Mouse (Mus musculus) splenic B cell, adult 2 months (primary cell): Measurements from ENCODE around the gene Ngly1.

Experiments
- DNase-seq: peaks from one replicate; pipeline ENCODE4 v3.0.0-alpha.2; 2011; ENCODE audit warnings: low read depth, low spot score
- H3K27me3 ChIP-seq: 2 replicates; pipeline ENCODE4 v1.6.1; 2012; ENCODE audit warnings: mild to moderate bottlenecking, low read length, moderate library complexity, mixed read lengths; ENCODE audit not compliant: control insufficient read depth, poor library complexity, insufficient read depth, severe bottlenecking
- H3K36me3 ChIP-seq: 2 replicates; pipeline ENCODE4 v1.6.1; 2012; ENCODE audit warnings: mild to moderate bottlenecking, low read length, moderate library complexity, mixed read lengths; ENCODE audit not compliant: control insufficient read depth, poor library complexity, insufficient read depth, severe bottlenecking

Ngly1 gene

DNA sequence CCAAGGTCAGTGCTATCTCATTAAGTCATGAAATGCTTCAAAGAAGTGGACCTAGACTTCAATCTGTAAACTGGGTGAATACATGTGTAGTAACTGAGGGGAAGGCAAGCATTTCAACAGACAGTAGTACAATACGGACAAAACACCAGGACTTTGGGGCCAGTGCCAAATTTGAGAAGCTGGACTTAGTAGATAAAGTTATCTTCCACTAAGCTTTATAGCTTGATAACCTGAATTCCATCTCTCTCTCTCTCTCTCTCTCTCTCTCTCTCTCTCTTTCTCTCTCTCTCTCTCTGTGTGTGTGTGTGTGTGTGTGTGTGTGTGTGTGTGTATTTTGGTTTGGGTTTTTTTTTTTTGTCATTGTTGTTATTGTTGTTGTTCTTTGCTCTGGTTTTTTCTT, 4.0 kb upstream of the Ngly1 start:
- H3K36me3 ChIP-seq, result no peaks in the 10 kb centered on the region
- no peak for DNase-seq
- no peaks in the 10 kb centered on the region for H3K27me3 ChIP-seq

DNA sequence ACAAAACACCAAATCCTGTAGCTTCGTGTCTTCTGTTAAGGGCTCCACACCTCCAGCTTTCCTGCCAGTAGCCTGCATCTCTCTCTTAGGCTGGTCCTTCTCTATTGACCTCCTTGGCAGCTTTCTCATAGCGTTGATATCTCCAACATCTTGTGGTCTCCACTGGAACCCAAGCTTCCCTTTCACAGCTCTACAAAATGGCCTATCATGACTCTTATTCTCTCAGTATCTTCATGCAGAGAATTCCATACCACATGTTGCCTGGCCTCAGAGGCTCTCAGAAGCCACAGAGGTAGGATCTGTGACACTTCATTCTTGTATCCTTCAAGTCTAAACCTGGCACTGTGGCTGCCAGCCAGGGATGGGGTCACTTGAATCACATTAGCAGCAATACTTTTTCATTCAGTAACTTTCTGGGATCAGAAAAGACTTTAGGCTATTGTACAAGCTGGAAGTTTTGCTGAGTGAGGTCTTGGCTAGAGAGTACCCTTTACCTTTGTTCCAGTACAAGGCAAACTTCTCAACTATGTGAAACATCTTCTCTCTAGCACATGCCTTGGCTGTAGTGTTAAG, 2.7 kb upstream of the Ngly1 start:
- no peaks in the 10 kb centered on the region for H3K27me3 ChIP-seq
- no peak for DNase-seq
- no peaks in the 10 kb centered on the region for H3K36me3 ChIP-seq

DNA sequence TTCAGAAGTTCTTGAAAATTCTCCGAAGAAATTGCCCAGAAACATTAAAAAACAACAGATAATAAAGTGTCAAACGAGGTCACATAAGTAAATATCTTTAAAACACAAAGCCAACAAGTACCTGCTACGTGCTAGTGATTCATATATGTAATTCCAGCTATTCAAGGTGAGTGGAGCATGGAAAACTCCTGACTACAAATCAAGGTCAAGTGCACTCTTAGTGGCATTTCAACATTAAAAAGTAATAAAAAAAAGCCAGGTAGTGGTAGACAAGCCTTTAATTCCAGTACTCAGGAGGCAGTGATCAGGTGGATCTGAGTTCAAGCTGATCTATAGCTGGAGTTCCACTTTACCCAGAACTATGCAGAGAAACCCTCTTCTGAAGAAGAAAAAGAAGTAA, 945 bp upstream of the Ngly1 start:
- Histone ChIP-seq H3K36me3 (no peaks in the 10 kb centered on the region), H3K27me3 (no peaks in the 10 kb centered on the region)
- no peak for DNase-seq

DNA sequence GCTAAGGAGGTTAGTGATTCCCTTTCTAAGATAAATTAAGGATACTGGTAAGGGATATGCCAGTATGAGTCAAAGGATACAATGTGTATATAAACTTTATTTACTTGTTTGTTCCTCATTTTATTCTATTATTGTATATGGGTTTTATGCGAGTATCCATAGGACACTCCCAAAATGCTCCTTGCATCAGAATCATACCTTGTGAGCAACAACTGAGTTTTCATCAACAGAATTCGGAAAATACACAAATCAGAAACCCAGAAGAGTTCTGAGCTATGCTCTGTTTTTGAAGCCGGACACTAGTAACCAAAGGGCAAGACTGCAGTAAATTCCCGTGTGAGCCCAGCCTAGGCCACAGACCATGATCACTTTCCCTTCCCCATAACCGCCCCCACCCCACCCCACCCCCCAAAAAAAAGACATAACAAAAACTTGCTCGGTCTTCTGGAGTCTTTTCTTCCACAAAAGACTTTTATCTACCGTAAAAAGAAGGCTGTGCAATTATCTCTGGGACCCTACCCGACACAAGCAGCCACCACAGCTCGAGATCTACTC, 400 bp upstream of the Ngly1 start:
- DNase-seq, result no peak
- H3K36me3 ChIP-seq, result no peaks in the 10 kb centered on the region
- no peaks in the 10 kb centered on the region for H3K27me3 ChIP-seq

DNA sequence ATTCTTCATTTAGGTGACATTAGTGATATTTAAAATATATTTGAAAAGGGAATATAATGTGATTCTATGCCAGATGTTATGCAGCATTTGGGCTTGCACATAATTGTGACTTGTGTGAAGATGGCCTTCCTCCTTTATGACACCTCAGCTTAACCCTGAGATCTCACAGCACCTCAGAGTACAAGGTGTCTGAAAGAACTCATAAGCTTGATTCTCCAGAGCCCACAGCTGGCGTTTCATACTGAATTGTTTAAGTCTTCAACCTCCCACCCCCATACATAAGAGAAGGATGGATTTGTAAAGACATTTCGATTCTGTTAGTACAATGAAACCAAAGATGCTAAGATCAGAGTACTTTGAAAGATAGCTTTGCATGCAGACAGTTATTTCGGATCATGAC, 1.0 kb downstream of the Ngly1 start:
- no peak for DNase-seq
- Histone ChIP-seq H3K27me3 (no peaks in the 10 kb centered on the region), H3K36me3 (no peaks in the 10 kb centered on the region)

DNA sequence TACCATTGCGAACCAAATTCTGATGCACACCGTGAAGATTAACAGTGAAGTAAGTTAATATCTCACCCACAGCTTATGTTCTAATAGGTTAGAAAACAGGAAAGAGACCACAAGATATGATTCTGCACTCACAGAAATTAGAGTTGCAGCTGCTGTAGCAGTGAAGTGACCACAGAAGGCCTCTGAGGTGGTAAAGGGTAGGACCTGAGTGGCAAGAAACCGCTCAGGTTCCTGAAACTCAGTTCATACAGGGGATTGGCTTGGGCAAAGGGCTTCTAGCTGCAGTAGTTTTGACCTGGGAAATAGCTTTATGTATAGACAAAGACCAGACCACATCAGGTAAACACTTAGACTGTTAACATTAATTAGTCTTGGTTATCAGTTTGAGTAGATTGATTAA, 6.7 kb downstream of the Ngly1 start:
- Histone ChIP-seq H3K36me3 (peaks cover 4% of the 10 kb centered on the region), H3K27me3 (no peaks in the 10 kb centered on the region)
- no peak for DNase-seq

DNA sequence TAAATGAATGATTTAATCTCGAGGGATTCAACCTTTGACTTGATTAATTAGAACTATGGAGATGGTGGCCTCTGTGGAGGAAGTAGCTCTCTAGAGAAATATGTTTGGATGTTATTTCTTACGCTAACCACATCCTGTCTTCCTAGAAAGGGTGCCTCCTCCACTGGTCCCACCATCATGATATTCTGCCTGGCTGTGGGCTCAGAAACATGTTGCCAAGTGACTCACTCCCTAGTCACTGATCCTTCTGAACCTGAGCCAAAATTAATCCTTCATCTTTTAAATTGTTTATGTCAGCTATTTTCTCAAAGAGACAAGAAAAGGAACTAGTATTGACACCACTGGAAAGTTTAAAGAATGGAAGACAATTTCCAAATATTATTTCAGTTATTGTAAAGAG, 7.1 kb downstream of the Ngly1 start:
- Histone ChIP-seq H3K27me3 (no peaks in the 10 kb centered on the region), H3K36me3 (peaks cover 5% of the 10 kb centered on the region)
- DNase-seq, result no peak

DNA sequence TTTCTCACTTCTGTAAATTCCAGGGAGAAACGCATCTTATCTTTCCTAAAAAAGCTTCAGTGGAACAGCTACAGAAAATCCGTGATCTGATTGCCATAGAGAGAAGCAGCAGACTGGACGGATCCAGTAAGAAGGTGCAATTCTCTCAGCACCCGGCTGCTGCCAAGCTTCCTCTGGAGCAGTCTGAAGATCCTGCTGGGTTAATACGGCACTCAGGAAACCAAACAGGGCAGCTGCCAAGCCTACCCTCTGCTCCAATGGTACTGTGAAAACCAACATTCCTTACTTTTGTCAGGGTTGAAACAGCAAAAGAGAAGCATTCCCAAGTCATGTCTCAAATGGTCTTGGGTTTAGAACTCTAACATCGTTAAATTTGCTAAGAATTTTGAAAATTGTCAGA, 11.5 kb downstream of the Ngly1 start:
- DNase-seq, result no peak
- Histone ChIP-seq H3K36me3 (peaks cover 3% of the 10 kb centered on the region), H3K27me3 (no peaks in the 10 kb centered on the region)

DNA sequence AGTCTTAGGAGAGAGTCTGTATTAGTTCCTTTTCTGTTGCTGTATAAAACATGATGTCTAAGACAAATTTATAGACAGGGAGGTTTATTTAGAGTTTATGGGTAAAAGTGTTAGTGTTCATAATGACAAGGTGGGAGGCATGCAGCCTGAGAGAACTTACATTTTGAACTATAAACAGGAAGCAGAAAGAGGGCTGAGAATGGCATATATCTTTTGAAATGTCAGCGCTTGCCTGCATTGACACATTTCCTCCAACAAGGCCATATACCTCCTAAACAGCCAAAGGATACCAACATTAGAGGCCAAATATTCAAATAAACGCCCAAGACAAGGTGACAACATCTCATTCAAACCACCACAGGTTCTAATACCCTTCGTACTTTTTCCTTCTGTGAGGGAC, 12.8 kb downstream of the Ngly1 start:
- no peaks in the 10 kb centered on the region for H3K27me3 ChIP-seq
- peaks cover 2% of the 10 kb centered on the region; the same call in 1 of the 2 replicates for H3K36me3 ChIP-seq
- DNase-seq, result no peak

DNA sequence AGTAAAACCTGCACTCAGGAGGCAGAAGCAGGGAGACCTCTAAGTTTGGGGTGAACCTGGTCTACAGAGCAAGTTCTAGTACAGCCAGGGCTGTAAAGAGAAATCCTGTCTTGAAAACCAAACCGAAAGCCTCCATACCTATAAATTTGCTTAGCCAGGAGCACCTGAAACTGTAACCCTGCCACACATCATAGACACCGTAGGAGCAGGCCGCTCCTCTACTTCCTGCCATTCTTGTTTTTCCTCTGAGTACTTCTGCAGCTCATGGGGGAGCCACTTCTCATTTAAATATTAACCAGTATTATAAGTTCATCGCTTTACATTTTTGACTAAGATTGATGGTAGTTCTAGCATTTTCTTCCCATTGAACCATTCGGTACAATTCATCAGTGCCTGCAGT, 17.9 kb downstream of the Ngly1 start:
- DNase-seq, result no peak
- H3K27me3 ChIP-seq, result no peaks in the 10 kb centered on the region
- 0 out of 2 replicates have a peak, but pooled peaks cover 3% of the 10 kb centered on the region for H3K36me3 ChIP-seq

DNA sequence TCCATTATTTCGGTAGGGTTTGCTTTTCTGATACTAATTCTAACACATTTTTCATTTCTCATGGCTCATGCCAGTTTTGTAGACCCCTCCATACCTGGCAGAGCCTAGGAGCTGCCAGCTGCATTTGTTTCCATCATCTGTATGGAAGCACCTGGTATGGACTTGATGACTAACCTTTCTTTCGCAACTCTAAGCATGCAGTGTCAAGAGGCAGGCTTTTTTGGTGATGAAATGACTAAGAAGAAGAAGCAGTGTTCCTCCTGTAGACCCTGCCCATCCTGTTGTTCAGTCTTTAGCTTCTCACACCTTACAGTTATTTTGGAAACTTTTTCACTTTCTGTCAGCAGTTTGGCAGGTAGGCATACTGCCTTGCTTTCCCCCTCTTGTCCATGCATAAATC, 20.7 kb downstream of the Ngly1 start:
- Histone ChIP-seq H3K27me3 (no peaks in the 10 kb centered on the region), H3K36me3 (0 out of 2 replicates have a peak, but pooled peaks cover 3% of the 10 kb centered on the region)
- no peak for DNase-seq

DNA sequence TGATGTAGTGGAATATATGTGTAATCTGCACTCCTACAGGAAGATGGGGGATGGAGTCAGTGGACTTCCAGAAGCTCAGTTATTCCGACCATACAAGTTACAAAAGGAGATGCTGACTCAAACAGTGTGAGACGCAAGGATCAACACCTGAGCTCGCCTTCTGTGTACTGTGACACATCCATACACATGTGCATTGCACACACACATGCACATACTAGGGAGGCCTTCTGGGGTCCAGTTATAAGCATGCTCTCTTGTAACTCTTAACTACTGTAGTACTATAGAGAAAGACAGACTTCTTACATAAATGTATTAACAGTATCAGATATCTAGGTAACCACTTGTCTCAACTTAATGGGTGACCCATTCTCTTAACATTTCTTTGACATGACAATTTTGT, 24.6 kb downstream of the Ngly1 start:
- DNase-seq, result no peak
- Histone ChIP-seq H3K27me3 (no peaks in the 10 kb centered on the region), H3K36me3 (0 out of 2 replicates have a peak, but pooled peaks cover 3% of the 10 kb centered on the region)

DNA sequence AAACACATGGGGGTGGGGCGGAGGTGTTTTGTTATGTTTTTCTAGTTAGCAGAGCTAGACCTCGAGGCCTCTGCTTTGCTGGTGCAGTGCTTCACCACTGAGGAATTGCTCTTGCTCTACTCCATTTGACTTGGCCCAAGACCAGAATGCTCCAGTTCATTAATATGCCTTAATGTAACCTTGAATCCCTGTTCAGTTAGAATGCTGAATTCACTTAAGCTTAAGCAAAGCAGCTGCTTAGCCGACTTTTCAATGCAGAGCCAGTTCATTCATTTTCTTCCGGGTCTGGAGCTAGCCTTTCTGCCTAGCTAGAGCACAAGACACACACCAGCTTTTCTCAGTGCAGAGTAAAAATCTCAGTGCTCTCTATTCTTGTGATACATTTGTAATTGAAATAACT, 30.1 kb downstream of the Ngly1 start:
- no peak for DNase-seq
- Histone ChIP-seq H3K36me3 (peaks cover 2% of the 10 kb centered on the region), H3K27me3 (no peaks in the 10 kb centered on the region)

DNA sequence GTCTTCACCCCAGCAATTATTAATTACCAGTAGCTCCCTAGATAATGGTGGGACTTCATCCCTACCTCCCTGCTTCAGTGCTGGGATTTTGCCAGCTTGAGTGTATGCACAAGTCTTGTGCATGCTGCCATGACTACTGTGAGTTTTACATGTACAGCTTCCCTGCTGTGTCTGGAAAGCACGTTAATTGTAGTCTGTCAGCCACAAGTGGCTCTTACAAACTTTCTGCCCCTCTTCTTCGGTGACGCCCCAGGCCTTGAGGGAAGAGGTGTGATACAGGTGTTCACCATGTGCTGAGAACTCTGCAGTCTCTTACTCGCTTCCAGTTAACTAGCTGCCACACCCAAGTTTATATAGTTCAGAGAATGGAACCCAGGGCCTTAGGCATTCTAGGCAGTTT, 34.9 kb downstream of the Ngly1 start:
- no peak for DNase-seq
- Histone ChIP-seq H3K36me3 (peaks cover 2% of the 10 kb centered on the region), H3K27me3 (no peaks in the 10 kb centered on the region)

DNA sequence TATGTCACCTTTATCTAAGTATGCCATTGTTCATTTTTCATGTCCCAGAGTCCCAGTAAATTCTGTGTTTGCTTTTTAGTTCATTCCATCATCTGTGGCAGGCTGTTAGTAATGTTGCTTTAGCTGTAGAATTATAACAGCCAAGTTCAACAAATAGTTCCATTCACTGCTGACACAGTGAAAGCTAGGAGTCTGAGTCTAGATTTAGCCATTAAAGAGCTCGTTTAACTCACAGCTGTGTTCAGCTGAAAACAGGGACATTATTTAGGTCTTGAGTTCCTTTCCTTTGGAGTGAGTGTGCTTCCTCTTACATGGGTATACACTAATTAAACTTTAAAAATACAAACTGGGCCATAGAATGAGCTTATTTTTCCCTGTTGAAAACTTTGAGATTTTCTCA, 43.3 kb downstream of the Ngly1 start:
- H3K36me3 ChIP-seq, result peaks cover 4% of the 10 kb centered on the region; the same call in 1 of the 2 replicates
- DNase-seq, result no peak
- H3K27me3 ChIP-seq, result no peaks in the 10 kb centered on the region

DNA sequence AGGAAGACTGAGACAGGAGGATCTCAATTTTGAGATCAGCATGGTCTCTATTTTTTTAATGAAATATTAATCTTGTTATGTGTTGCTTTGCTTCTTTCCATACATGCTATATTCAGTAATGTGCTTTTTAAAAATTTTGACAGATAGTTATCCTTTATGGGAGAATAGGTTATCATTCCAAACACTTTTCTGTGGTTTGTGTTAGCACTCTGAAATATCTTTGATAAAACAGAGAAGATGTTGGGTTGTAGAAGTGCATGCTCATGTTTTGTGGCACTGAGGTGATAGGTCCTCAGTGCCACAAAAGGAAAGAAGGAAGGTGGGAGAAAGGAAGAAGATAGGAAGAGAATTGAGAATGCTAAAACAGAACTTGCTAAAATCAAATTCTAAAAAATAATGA, 43.9 kb downstream of the Ngly1 start:
- no peak for DNase-seq
- peaks cover 4% of the 10 kb centered on the region; the same call in 1 of the 2 replicates for H3K36me3 ChIP-seq
- H3K27me3 ChIP-seq, result no peaks in the 10 kb centered on the region
